Mouse (Mus musculus): ENCODE results near the gene Ovol1.

Ovol1 gene

DNA sequence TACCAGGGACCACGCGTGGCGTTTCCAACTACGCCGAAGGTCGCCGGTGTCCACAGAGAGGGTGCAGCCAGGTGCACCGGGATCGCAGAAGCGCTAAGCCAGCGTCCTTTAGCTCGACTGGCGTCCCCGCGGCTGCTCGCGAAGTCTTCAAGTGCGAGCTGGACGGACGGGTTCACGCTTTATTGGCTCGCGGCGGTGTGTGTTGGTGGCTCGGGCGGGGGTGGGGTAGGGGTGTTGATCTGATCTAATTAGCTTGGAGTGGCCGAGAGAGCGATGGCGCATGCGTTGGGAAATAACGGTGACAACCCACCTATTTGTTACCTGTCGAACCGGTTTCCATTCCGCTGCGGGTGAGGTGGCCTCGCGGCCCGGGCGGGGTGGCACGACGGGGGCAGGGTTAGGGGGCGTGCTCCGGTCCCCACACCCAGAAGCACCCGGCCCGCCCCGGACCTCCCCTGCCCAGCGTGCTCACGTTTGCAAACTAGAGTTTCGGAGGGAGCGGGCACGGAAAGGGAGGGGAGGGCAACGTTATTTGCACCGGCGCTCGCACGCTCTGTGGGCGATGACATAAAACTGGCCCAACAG is at the start of gene Ovol1:
Gene Ovol1 (minus strand): TSS at position 190 of the 585 bp plus-strand sequence.
- peak; percentile 63 to 70 for DNase-seq (ENCODE audit: low spot score in 2 of 2)

DNA sequence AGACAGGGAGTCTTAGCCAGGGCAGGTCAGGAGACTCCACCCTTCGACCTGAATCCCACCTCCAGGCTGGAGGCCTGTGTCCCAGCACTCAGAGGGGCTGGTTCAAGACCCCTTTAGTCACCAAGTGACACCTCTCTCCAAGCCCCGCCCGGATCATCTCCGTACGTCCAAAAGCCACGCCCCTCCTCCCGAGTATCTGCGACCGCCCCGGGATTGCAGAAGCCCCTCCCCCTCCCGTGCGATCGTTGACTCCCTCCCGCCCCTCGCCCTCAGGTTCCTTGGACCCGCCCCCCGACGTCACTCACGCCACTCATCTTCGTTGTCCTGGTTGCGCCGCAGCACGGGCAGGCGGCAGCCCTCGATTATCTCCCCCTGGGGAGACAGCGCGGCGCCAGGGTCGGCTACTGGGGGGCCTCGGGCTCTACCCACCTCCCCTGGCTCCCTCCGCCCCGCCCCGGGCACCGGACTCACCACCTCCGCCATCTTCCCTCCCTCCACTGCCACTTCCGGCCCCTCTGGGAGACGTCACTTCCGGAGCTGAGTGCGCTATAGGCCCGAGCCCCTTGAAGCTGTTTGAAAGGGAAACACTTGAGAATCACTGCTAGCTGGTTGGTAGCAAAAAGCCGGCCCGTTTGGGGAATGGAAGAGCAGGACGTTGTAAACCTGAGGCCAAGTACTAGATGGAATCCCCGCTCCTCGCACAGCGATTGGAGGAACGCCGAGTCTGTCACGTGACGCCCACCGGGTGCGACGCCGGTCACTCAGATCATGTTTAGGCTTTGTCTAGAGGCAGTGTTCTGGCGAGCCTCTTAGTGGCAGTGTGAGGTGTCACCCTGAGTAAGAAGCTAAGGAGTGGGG is 49.3 kb upstream of the Ovol1 start, which contains the start of gene Kat5:
Gene Kat5 (minus strand): TSS at position 691 of the 858 bp plus-strand sequence.
- DNase-seq (ENCODE audit: low spot score in 2 of 2) = peak; percentile 89 to 92

DNA sequence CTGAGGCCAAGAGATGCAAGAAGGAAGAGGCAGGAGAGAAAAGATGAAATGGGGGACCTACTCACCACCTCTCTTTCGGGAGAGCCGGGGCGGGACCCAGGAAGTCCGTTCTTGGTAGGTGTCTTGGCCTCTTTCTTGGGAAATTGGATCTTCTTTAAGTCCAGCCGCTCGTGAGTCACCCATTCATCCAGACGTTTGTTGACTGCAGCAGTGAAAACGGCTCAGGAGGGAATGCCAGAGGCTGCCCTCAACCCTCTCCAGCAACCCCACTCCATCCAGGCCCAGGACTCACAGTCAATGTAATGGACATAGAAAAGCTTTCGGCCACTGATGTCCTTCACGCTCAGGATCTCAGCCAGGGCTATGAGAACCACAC is 48.7 kb upstream of the Ovol1 start:
- no peak for DNase-seq (ENCODE audit: low spot score in 2 of 2)

DNA sequence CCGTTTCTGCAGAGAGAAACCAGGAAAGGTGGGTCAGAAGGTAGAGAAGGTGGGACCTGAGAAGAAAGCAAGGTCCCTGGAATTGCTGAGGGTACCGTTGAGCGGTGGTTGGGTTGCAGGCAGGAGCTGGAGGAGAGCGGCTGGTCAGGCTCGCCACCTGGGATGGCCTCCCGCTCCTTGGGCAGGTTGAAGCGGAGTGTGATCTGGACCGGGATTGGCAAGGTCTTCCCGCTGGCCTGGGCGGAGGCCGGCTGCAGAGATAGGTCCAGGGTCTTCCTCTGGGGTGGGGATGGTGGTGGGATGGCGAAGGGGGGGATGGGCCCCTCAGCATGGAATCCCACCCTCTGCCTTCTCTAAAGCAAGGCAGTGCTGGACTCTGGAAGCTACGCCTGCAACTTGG is 48.3 kb upstream of the Ovol1 start:
- no peak for DNase-seq (ENCODE audit: low spot score in 2 of 2)

DNA sequence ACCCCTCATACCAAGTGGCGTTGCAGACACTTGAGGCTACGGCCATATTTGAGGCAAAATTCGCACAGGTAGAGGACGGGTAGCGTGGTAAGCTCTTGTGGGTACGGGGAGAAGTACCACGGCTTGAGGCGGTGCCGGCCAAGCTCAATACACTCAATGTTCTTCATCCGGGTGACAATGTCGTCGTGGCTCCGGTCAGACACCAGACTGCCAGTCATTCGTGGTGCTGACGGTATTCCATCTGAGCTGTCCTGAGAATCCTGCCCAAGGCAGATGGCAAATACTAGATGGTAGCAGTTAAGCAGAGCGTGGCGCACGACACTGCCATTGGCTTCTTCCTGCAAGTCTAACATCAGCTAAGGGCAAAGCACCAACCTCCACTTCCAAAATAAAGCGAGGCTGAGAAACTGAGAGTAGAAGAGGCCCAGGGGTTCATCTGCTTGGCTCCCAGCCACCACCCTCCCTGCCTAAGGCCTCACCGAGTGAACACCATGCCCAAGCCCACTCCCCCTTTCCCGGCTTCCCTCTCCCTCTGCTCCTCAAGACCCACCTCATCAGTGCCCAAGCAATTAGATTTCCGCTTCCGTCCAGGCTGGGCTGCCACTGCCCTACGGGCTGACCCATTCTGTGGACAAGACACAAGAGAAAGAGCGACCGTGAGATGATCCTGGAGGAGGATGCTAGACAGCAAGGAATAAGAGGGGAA is 47.4 kb upstream of the Ovol1 start:
- no peak for DNase-seq (ENCODE audit: low spot score in 2 of 2)

DNA sequence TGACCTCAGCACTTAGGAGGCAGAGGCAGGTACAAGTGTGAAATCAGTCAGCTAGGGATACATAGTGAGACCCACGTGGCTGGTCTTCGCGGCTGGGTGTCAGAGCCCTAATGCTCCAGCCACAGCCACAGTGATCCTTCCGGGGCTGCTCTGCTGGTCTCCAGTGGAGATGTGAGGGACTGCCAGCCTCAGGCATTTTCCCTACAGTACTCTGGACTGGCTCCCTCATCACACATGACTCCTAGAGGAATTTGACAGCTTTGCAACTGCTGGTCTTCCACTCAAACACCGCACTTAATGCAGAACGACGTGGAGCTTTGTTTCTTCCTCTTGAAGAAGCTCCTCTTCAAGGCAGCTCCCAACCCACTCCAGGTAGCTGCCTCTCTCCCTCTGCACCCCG is 45.8 kb upstream of the Ovol1 start:
- no peak for DNase-seq (ENCODE audit: low spot score in 2 of 2)

DNA sequence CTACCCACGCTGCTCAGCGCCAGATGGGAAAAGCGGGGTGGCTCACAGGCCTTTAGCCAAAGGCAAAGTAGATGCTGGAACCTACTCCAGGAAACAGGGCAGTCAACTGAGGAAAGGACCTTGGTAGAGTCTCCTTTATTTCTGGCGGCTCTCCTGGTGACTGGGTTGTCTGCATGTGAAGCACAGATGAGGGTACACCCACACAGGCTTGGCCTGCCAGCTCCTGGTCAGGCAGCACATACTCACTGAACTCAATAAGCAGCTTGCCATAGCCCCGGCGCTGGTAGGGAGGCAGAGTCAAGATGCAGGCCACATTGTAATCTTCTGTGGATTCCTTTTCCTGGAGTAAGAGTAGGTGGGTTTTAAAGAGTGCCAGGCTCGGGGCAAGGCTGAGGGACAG is 44.7 kb upstream of the Ovol1 start:
- DNase-seq (ENCODE audit: low spot score in 2 of 2) = no peak

DNA sequence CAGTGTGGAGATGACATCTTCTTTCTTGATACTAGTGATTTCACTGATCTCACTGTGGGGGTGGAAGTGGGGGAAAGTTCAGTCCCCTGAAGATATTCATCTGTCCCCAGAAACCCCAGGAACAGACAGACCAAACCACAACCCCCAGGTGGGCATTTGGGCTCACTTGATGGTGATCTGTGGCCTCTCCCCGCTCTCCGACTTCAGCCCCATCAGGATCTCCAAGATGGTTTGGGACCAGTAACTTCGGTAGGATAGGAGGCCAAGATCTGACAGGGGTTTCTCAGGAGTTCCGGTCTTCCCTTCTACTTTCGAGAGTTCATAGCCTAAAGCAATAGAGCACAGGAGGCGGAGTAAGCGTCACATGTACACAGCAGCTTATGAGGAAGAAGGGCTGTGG is 43.2 kb upstream of the Ovol1 start:
- no peak for DNase-seq (ENCODE audit: low spot score in 2 of 2)

DNA sequence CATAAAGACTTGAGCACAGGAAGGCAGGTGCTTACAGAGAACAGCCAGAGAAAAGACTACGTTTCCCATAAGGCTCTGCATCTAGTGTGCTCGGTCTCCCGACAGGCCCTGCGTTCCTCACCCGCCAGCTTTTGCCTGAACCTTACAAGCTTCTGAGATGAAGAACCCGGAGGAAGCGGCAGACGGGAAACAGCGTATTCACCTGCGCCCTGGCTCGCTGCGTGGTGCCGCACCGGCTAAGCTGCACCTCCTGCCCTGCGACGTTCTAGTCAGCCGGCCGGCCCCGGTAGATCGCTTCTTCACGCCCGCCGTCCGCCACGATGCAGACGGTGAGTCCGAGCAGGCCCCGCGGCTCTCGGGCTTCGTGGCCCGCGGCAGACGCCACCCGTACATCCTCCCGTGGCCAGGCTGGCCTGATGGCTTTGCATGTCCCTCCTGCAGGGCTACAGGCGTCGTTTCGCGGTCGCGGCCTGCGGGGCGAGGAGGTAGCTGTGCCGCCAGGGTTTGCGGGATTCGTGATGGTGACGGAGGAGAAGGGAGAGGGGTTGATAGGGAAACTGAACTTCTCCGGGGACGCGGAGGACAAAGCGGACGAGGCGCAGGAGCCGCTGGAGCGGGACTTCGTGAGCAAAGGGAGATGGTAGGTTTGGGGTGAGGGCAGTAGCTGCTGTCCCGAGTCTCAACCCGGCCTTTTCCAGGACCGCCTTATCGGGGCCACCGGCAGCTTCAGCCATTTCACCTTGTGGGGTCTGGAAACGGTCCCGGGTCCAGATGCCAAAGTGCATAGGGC is 41.5 kb upstream of the Ovol1 start, which contains the start of gene Rnaseh2c:
Gene Rnaseh2c (plus strand): TSS at position 122 of the 790 bp plus-strand sequence.
- DNase-seq (ENCODE audit: low spot score in 2 of 2) = peak; percentile 54 to 66

DNA sequence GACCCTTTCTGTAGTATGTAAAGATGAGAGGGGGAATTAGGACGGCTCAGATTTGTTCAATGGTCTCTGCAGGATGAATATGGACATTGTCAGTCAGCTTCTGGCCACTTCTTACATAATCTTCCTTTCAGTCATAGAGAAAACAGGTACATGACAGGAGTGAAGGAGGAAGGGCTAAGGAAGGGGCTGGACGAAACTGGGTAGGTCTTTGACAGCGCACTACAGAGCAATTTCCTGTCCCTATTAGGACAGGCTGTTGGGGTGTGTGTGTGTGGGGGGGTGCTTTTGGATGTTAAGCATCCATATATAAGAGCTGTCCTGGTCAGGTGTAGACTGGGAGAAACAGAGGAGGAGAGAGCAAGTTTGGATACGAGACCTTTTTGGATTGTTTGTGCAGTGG is 38.8 kb upstream of the Ovol1 start:
- no peak for DNase-seq (ENCODE audit: low spot score in 2 of 2)

DNA sequence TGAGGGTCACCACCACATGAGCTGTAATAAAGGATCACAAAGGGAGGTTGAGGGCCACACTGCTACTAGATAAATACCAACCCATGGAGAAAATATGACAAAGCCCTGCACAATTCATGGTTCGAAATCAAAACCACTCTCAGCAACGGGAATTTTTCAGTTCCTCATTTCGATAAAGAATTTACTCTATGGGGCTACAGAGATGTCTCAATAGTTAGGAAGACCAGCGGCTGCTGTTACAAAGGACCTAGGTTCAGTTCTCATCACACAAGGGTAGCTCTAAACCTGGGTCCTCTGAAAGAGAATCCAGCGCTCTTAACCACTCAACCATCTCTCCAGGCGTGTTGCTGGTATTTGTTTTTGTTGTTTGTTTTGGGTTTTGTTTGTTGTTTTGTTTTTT is 31.4 kb upstream of the Ovol1 start:
- no peak for DNase-seq (ENCODE audit: low spot score in 2 of 2)

DNA sequence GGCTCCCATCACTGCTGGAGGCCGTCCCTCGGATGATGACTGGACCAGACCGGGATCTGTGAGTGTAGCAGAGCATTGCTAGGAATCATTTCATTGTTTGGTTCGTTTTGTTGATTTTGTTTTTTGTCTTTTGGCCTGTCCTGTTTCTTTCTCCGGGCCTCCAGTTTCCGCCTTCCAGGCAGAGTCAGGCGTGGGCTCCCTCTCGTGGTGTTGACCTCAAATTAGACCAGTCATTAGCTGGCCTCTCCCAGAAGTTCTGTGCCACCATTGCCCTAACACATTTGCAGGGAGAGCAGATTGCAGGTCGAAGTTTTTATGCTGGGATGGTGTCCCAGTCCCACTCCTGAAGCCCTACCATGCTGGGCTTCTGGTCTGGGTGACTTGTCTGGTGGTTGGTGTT is 28.7 kb upstream of the Ovol1 start:
- DNase-seq (ENCODE audit: low spot score in 2 of 2) = no peak

DNA sequence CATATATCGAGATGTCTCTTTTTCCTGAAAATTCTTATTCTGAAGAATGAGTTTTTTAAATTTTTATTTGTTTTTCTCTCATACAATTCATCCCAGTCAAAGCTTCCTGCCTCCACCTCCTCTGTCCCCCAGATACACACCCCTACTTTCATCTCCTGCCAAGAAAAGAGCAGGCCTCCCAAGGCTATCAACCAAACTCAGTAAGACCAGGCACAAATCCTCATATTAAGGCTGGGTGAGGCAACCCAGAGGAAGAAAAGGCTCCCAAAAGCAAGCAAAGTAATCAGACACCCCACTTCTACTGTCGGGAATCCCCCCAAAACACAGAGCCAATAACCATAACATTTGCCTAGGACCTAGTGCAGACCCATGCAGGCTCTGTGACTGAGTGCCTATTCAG is 21.5 kb upstream of the Ovol1 start:
- DNase-seq (ENCODE audit: low spot score in 2 of 2) = no peak

DNA sequence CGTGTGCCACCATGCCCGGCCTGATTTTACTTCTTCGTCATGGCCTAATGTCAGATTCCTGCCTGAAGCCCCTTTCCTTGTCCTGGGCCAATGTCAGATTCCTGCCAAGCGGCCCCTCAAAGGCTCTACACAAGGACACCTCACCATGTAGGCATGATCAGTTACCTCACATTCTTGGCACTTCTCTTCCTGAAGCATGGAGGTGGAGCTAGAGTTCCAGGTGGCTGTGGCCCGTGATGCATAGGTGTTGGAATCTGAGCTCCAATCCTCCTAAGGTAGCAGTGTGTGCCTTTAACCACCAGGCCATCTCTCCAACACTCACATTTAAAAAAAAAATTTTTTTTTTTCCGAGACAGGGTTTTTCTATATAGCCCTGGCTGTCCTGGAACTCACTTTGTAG is 20.3 kb upstream of the Ovol1 start:
- no peak for DNase-seq (ENCODE audit: low spot score in 2 of 2)

DNA sequence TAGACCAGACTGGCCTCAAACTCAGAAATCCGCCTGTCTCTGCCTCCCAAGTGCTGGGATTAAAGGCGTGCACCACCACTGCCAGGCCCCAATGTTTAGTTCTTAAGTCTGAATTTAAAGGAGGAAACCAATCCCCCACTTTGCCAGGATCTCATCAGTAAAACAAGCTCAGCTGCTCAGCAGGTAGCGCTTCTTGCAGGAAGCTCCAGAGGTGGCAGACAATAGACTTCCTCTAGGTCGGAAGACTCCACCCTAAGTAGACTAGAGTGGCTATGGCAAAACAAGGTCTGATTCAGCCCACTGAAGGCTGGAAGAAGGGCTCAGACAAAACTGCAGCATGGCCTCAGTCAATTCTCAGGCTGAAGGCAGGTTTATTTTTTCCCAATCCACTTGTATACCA is 19.5 kb upstream of the Ovol1 start:
- no peak for DNase-seq (ENCODE audit: low spot score in 2 of 2)

DNA sequence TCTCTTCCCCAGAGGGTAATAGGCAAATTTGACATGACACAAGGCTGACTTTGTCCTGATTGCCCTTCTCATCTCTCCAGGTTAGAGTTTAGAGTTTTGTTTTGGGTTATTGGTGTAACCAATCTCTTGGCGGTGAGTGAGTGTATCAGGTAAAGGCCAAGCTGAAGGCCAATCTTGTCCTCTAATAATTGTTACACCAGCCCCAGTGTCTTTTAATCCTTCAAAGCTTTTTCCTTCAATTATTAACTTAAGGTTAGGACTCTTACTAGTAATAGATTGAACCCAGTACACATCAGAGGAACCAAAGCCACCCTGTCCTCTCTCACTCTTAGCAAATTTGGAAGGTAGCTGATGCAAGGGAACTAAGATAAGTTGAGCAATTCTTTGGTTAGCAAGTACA is 14.9 kb upstream of the Ovol1 start:
- DNase-seq (ENCODE audit: low spot score in 2 of 2) = no peak

DNA sequence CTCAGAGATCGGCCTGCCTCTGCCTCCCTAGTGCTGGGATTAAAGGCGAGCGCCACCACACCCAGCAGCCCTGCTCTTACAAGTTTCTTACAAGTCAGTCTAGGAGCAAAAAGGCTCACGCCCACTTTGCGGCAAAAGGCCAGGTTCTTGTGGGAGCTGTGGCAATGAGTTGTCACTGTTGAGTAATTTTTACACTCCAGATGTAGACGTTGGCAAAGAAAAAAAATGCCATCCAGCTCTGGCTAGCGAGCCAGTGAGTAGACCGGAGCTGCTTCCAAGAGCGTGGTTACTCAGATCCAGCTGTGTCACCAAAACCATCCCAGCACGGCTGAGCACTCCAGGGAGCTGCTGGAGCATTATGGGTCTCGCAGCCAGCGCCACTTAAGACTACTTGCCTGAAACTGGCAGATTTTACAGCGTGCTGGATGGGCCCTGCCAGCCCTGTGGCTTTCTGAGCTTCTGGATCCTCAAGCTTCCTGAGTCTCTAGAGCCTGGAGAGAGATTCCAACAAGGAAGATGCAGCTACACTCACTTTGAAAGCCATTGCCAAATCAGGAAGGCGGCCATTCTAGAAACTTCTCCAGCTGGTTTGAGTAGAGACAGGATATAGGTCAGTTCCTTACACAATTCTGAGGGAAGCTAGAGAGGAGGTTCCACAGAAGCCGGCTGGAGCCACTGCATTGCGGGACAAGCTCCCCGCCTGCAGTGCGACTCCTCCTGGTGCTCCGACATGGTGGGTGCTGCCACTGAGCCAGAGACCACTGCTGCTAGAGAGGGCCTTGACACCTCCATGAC is 12.1 kb upstream of the Ovol1 start:
- no peak for DNase-seq (ENCODE audit: low spot score in 2 of 2)

DNA sequence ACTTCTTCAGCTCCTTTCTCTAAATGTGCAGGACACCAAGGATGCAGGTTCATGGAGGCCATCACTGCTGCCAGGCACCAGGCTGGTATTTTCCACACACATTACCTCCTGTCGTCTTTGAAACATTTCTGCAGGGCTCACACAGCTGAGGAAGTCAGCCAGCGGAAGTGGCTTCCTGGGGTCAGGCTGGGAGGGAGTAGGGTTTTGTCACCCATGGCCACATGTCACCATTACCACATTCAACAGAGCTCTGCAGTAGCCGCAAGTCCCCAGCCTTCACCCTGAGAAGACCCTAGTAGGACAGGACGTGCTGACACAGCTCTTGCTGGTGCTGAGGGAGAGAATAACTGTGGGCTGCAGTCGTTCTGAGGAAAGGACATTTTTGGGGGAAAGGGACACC is 11.4 kb upstream of the Ovol1 start:
- no peak for DNase-seq (ENCODE audit: low spot score in 2 of 2)

DNA sequence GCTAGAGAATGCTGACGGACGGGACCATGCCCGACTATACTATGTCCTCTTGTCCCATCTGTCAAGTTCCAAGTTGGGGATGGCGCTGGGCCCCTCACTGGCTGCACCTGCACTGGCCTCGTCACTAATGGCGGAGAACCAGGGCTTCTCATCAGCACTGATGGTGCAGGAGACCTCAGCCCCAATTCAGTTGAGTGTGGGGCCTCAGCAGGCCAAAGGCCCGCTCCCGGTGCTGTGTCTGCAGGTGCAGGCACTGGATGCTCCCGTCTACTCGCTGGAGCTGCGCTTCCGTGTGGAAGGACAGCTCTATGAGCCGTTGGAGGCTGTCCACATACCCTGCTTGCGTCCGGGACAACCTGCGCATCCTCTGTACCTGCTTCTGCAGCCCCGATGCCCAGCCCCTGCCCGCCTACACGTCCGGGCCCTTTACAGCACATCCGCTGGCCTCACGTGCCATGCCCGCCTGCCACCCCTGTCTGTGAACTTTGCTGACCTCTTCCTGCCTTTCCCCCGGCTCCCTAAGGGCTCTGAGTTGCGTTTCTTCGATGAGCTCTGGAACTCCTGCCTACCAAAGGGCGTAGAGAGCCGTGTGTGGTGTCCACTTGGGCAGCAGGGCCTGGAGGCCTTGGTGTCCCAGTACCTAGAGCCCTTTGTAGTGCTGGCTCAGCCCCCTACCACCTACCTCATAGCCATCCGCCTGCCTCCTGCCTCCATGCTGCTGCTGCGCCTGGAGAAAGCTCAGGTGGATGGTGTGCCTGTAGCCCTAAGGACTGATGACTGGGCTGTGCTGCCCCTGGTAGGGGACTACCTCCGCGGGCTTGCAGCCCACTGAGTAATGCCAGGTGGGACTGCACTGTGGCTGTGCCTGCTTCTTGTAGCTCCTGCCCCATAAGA is 10.2 kb upstream of the Ovol1 start:
- no peak for DNase-seq (ENCODE audit: low spot score in 2 of 2)

DNA sequence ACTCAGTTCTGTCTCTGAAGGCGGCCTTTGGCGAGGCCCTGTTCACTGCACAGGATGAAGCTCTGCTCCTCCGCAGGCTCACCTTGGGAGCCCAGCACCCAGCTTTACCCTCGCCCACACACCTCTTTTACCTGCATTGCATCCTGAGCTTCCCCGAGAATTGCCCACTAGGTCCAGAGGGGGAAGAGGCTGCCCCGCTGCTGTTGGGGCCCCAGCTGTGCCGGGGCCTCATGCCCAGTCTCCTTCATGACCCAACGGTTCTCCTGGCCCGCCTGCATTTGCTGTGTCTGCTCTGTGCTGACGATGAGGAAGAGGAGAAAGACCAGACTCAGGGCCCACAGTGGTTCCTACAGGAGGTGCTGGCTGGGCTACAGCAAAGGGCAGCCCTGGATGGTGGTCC is 9.1 kb upstream of the Ovol1 start:
- no peak for DNase-seq (ENCODE audit: low spot score in 2 of 2)

All from urinary bladder, postnatal 4 days (tissue).